Comparison of ENCODE assay signal across 12 mouse cellular contexts in the genomic region with DNA sequence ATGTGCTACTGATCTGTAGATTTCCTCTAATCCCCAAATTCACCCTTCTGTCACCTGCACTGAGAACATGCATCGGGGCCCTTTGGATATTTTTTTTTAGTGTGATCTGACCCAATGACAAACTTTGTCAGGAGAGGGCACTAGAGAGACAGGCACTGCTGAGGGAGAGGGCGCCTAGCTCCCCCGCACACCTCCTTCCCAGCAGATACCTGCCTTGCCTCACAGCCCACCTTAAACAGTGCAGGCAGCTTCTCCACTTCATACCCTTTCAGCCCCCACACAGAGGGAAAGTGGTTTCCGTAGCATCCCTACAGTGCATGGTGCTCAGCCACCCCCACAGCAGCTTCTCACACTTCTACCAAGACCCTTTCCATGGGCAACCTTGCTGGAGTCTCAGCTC.
DNase-seq lines count a peak whose midpoint lies in the region; ATAC-seq and TF ChIP-seq lines count a peak whose summit lies in the region.
"Had no signal": no experiment of that assay in that cellular context is flagged by ENCODE, and none has a peak within 500 bp of the region (broad histone marks: within the 10 kb centered on the region; RNA-seq: fewer than 3 reads in every experiment).

No protein-coding gene starts in this region.

- no peak for TF ChIP-seq POLR2A in cortical plate, adult 2 months (IDR thresholded peaks at IDR 0.05; ENCODE audit: extremely low read depth, insufficient read depth, low read length)

- H3K4me3 ChIP-seq in cortical plate, adult 2 months (ENCODE audit: insufficient read depth, low read length) = no peak overlapping the region
- H3K4me3 ChIP-seq: embryonic facial prominence, embryonic 15.5 days; liver, embryonic 12.5 days had no signal

- peak; percentile 7 for DNase-seq in adrenal gland, postnatal 10 days
- DNase-seq in adrenal gland, adult 8-10 months = no peak
- DNase-seq in left cerebral cortex, adult 11 months (ENCODE audit: low spot score) = peak; percentile 5
- no peak for DNase-seq in left cerebral cortex, adult 9 months (ENCODE audit: low spot score in 2 of 2)
- peak; percentile 23 for DNase-seq in mesoderm, embryonic 11.5 days (ENCODE audit: low read depth, low spot score)
- no peak for DNase-seq in kidney, adult 11 months
- DNase-seq: gastrocnemius, postnatal 25 days; heart, postnatal 10 days had no signal

- no peak overlapping the region for H3K27ac ChIP-seq in cortical plate, adult 2 months (ENCODE audit: insufficient read depth, low read length)
- H3K27ac ChIP-seq: embryonic facial prominence, embryonic 15.5 days; liver, embryonic 12.5 days had no signal

- H3K4me1 ChIP-seq in cortical plate, adult 2 months (ENCODE audit: control insufficient read depth, insufficient read depth, low read length) = no peaks in the 10 kb centered on the region; the same call in 1 of the 2 replicates
- H3K4me1 ChIP-seq: embryonic facial prominence, embryonic 15.5 days; liver, embryonic 12.5 days had no signal

- no peak for ATAC-seq in erythroblast, adult 5-6 weeks (replicated peaks; ENCODE audit: low FRiP score, poor library complexity, severe bottlenecking)
- ATAC-seq: liver, embryonic 12.5 days had no signal

- peak; percentile 54 for TF ChIP-seq CTCF in cortical plate, adult 2 months (IDR thresholded peaks at IDR 0.05; ENCODE audit: extremely low read depth, insufficient read depth, low read length)

Comparison
In these comparisons a context has a peak if more than half of its experiments do, and no peak if none do; other contexts are left out.
1. DNase-seq: peak in adrenal gland, postnatal 10 days (single experiment), left cerebral cortex, adult 11 months (single experiment) and mesoderm, embryonic 11.5 days (single experiment); none in adrenal gland, adult 8-10 months (single experiment), left cerebral cortex, adult 9 months (0 of 2) and kidney, adult 11 months (single experiment).